Mouse (Mus musculus) lung, adult 2 months (tissue): ENCODE data around the gene Gm42906.

Experiments
- CTCF ChIP-seq: fragments of 200-500 bp; IDR thresholded peaks from 2 replicates; pipeline ENCODE4 v1.5.1; 2011; ENCODE audit warnings: mild to moderate bottlenecking, low read length, control low read depth; ENCODE audit not compliant: insufficient read depth
- POLR2A ChIP-seq: fragments of 200-500 bp; IDR thresholded peaks from 2 replicates; pipeline ENCODE4 v1.6.1; 2011; ENCODE audit warnings: low read depth, mild to moderate bottlenecking, control low read depth, low read length, borderline replicate concordance; ENCODE audit errors: extremely low read depth

DNA sequence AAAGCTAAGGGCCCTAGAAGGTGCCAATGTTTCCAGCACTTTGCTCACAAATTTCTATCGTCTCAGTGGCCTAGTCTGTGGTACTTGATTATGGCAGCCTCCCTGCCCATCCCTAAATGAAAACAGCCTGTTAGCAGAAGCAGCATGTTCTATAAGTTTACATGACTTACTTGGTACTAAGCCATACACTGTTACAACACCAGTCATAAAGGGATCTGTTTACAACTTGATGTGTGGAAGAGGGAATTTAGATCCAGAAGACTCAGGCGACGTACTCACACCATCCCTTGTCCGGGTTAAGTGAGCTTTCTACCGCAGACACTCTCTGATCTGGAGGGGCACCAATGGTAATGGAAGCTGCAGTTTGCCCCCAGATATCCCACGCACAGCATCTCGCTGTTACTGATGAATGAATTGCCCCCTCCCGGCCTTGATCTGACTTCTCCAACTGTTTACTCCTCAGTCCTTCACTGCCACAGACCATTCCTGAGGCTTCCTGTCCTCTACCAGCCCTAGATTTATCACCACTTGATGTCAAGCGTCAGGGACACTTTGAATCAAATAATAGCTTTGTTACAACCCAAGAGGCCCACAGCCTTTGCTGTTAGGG is 247.7 kb downstream of the Gm42906 start:
- no peak for TF ChIP-seq POLR2A
- TF ChIP-seq CTCF, result no peak
